Mouse (Mus musculus): ENCODE data around the gene Ctc1.
"Not testable (repeated sequence)": the region's sequence is repeated elsewhere in the genome, so short reads cannot be mapped to it uniquely, and the experiment has no call there.

DNA sequence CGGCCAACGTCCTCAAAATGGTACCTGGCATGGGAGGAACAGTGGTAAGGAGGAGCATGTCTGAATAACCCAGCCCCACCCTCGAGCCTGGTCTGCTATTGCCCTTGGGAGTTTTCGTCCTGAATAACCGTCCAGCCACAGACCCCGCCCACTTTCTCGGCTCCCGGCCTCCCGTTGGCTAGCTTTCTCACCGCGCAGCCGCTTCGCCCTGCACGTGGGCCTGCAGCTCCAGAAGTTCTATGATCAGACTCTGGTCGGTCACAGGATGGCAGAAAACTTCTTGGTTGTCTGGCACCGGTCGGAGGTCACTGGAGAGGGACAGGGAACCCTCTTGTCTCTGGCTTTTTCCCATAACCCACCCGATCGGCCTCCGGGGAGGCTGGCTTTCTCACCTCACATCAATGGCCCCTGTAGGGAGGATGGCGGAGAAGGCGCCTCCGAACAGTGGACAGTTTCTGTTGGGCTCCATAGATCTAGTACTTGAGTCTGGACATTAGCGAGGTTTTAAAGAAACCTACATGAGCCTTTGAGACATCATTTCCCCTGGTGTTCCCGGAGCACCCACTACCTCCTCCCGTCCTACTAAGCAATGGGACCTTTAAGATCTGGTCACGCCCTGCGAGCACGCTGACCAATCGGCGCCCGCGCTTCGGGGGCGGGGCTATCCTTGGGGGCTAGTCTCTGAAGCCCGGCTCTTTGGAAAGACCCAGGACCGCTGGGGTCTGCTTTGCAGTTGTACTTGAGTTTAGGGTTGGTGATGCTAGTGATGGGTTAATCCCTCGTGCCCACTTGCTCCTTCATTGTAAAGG is 42.3 kb upstream of the Ctc1 start:
- not testable (repeated sequence) for TF ChIP-seq POLR2A (IDR thresholded peaks at IDR 0.05; ENCODE audit: borderline replicate concordance, control insufficient read depth, low read depth, low read length); CTCF (IDR thresholded peaks at IDR 0.05; ENCODE audit: control insufficient read depth, insufficient read depth, low read length)
